Mouse (Mus musculus) small intestine, adult 2 months (tissue): Measurements from ENCODE around the gene Slc22a15. TPM values are rescaled to one million over a fixed set of nuclear protein-coding genes. Genes with fewer than 3 reads are reported as not detected.

ENCODE experiments used
- H3K27ac ChIP-seq: fragments of 200-500 bp; 2 replicates; pipeline ENCODE4 v1.5.1; 2012; ENCODE audit warnings: low read depth, low read length, control low read depth, inconsistent platforms; ENCODE audit not compliant: insufficient read depth
- H3K27me3 ChIP-seq: fragments of 200-500 bp; 2 replicates; pipeline ENCODE4 v1.6.1; 2012; ENCODE audit warnings: mild to moderate bottlenecking, moderate library complexity, low read length, inconsistent platforms; ENCODE audit not compliant: control insufficient read depth, insufficient read depth
- H3K36me3 ChIP-seq: fragments of 200-500 bp; 2 replicates; pipeline ENCODE4 v1.6.1; 2012; ENCODE audit warnings: mild to moderate bottlenecking, low read length, control low read depth, inconsistent platforms; ENCODE audit not compliant: control insufficient read depth, insufficient read depth
- H3K4me1 ChIP-seq: fragments of 200-500 bp; 2 replicates; pipeline ENCODE4 v1.6.1; 2012; ENCODE audit warnings: low read length, inconsistent platforms, mixed read lengths; ENCODE audit not compliant: control insufficient read depth, insufficient read depth, insufficient read length
- H3K4me3 ChIP-seq: fragments of 200-500 bp; 2 replicates; pipeline ENCODE4 v1.5.1; 2012; ENCODE audit warnings: low read depth, mild to moderate bottlenecking, control low read depth, inconsistent platforms, low read length, moderate library complexity
- CTCF ChIP-seq: fragments of 200-500 bp; IDR thresholded peaks from 2 replicates; pipeline ENCODE4 v1.5.1; 2012; ENCODE audit warnings: low read depth, mild to moderate bottlenecking, control low read depth, inconsistent platforms, low read length, moderate library complexity, mixed read lengths; ENCODE audit not compliant: insufficient replicate concordance, insufficient read length; ENCODE audit errors: extremely low read depth
- POLR2A ChIP-seq: fragments of 200-500 bp; IDR thresholded peaks from 2 replicates; pipeline ENCODE4 v1.6.1; 2012; ENCODE audit warnings: low read depth, mild to moderate bottlenecking, control low read depth, inconsistent platforms, low read length, moderate library complexity
- WGBS: fragments of 180-500 bp; shearing (Covaris S2); methylation state at CpG from one replicate; pipeline ENCODE4 v1.1.7; 2018; 5-methylcytosine and 5-hydroxymethylcytosine counted together
- polyA plus RNA-seq: library from polyadenylated mRNA; depleted of rRNA; stranded (reverse); fragments of >200 nt; gene quantifications from 2 replicates; pipeline ENCODE4 v1.2.3, GENCODE M21; 2012

Slc22a15 gene
- polyA plus RNA-seq, 1 experiment = 4.9 TPM

- H3K4me3 ChIP-seq = no peak overlapping the region
- no peak overlapping the region for H3K27ac ChIP-seq
- 72% methylated on average over 3 of the region's 3 CpGs for WGBS
- peaks cover 6% of the 10 kb centered on the region for H3K4me1 ChIP-seq
- no peaks in the 10 kb centered on the region for H3K27me3 ChIP-seq
- H3K36me3 ChIP-seq = no peaks in the 10 kb centered on the region
- no peak for TF ChIP-seq CTCF
- TF ChIP-seq POLR2A = no peak
These were observed 12.1 kb upstream of the Slc22a15 start for GRCm38 (mm10) chr3:101936369-101936768.

GRCm38 (mm10) chr3:101933820-101934219 is 9.6 kb upstream of the Slc22a15 start:
- H3K4me1 ChIP-seq = no peaks in the 10 kb centered on the region
- TF ChIP-seq CTCF (no peak), POLR2A (no peak)
- 86% methylated on average over 2 of the region's 2 CpGs for WGBS
- no peaks in the 10 kb centered on the region for H3K27me3 ChIP-seq
- H3K36me3 ChIP-seq = no peaks in the 10 kb centered on the region
- H3K4me3 ChIP-seq = no peak overlapping the region
- no peak overlapping the region for H3K27ac ChIP-seq

- H3K27me3 ChIP-seq = no peaks in the 10 kb centered on the region
- no peaks in the 10 kb centered on the region for H3K36me3 ChIP-seq
- no peak overlapping the region for H3K27ac ChIP-seq
- 72% methylated on average over 4 of the region's 4 CpGs for WGBS
- no peak overlapping the region for H3K4me3 ChIP-seq
- no peaks in the 10 kb centered on the region for H3K4me1 ChIP-seq
- TF ChIP-seq POLR2A = no peak
- TF ChIP-seq CTCF = no peak
These were observed 5.0 kb upstream of the Slc22a15 start for GRCm38 (mm10) chr3:101929105-101929876.

GRCm38 (mm10) chr3:101926636-101927035 is 2.4 kb upstream of the Slc22a15 start:
- Histone ChIP-seq H3K36me3 (no peaks in the 10 kb centered on the region), H3K27me3 (no peaks in the 10 kb centered on the region), H3K27ac (no peak overlapping the region), H3K4me1 (peaks cover 2% of the 10 kb centered on the region; the same call in 1 of the 2 replicates), H3K4me3 (no peak overlapping the region)
- TF ChIP-seq POLR2A = no peak
- no peak for TF ChIP-seq CTCF

GRCm38 (mm10) chr3:101925663-101926062 is 1.4 kb upstream of the Slc22a15 start:
- 78% methylated on average over 1 of the region's 1 CpGs for WGBS
- Histone ChIP-seq H3K36me3 (no peaks in the 10 kb centered on the region), H3K27me3 (no peaks in the 10 kb centered on the region), H3K4me3 (no peak overlapping the region), H3K27ac (no peak overlapping the region), H3K4me1 (peaks cover 2% of the 10 kb centered on the region; the same call in 1 of the 2 replicates)
- TF ChIP-seq CTCF = no peak
- TF ChIP-seq POLR2A = no peak

GRCm38 (mm10) chr3:101922366-101922765 is 1.9 kb downstream of the Slc22a15 start:
- Histone ChIP-seq H3K27me3 (no peaks in the 10 kb centered on the region), H3K36me3 (no peaks in the 10 kb centered on the region), H3K4me1 (peaks cover 8% of the 10 kb centered on the region; the same call in 1 of the 2 replicates), H3K27ac (no peak overlapping the region), H3K4me3 (no peak overlapping the region)
- WGBS = 30% methylated on average over 7 of the region's 7 CpGs
- TF ChIP-seq CTCF = no peak

- H3K27ac ChIP-seq = no peak overlapping the region
- no peak overlapping the region for H3K4me3 ChIP-seq
- TF ChIP-seq POLR2A (no peak), CTCF (no peak)
- no peaks in the 10 kb centered on the region for H3K27me3 ChIP-seq
- 96% methylated on average over 3 of the region's 3 CpGs for WGBS
- 0 out of 2 replicates have a peak, but pooled peaks cover 3% of the 10 kb centered on the region for H3K36me3 ChIP-seq
- peaks cover 8% of the 10 kb centered on the region; the same call in 1 of the 2 replicates for H3K4me1 ChIP-seq
These were observed 5.7 kb downstream of the Slc22a15 start for GRCm38 (mm10) chr3:101918526-101918925.

GRCm38 (mm10) chr3:101917665-101918064 is 6.6 kb downstream of the Slc22a15 start:
- H3K27ac ChIP-seq = no peak overlapping the region
- H3K27me3 ChIP-seq = no peaks in the 10 kb centered on the region
- no peak overlapping the region for H3K4me3 ChIP-seq
- peaks cover 8% of the 10 kb centered on the region; the same call in 1 of the 2 replicates for H3K4me1 ChIP-seq
- WGBS = 24% methylated on average over 3 of the region's 3 CpGs
- H3K36me3 ChIP-seq = 0 out of 2 replicates have a peak, but pooled peaks cover 3% of the 10 kb centered on the region
- TF ChIP-seq POLR2A (no peak), CTCF (no peak)
